Mouse (Mus musculus): Measurements from ENCODE around the gene H13. TPM values are rescaled to one million over a fixed set of nuclear protein-coding genes. Genes with fewer than 3 reads are reported as not detected.

The H13 gene
- total RNA-seq, 1 experiment from 2014 or later, result 106 TPM

- ATAC-seq (replicated peaks in 1 of 2; ENCODE audit: insufficient read depth in 1 of 2, low FRiP score in 2 of 2, low TSS enrichment in 1 of 2, low read depth in 1 of 2, poor library complexity in 2 of 2, severe bottlenecking in 2 of 2), result no peak
Measured at GRCm38 (mm10) chr2:152686806-152687267, 17.6 kb downstream of the H13 start, which contains the start of gene Mcts2. Mcts2 (plus strand) TSS chr2:152687035.

- ATAC-seq (replicated peaks in 1 of 2; ENCODE audit: insufficient read depth in 1 of 2, low FRiP score in 2 of 2, low TSS enrichment in 1 of 2, low read depth in 1 of 2, poor library complexity in 2 of 2, severe bottlenecking in 2 of 2), result no peak
Measured at GRCm38 (mm10) chr2:152691564-152692217, 22.4 kb downstream of the H13 start.

- peak; percentile 55 to 64; a peak in 1 of 4 replicates for ATAC-seq (replicated peaks in 1 of 2; ENCODE audit: insufficient read depth in 1 of 2, low FRiP score in 2 of 2, low TSS enrichment in 1 of 2, low read depth in 1 of 2, poor library complexity in 2 of 2, severe bottlenecking in 2 of 2)
Measured at GRCm38 (mm10) chr2:152693233-152693632, 24.0 kb downstream of the H13 start.

GRCm38 (mm10) chr2:152693735-152694134 is 24.5 kb downstream of the H13 start:
- ATAC-seq (replicated peaks in 1 of 2; ENCODE audit: insufficient read depth in 1 of 2, low FRiP score in 2 of 2, low TSS enrichment in 1 of 2, low read depth in 1 of 2, poor library complexity in 2 of 2, severe bottlenecking in 2 of 2), result no peak

- ATAC-seq (replicated peaks in 1 of 2; ENCODE audit: insufficient read depth in 1 of 2, low FRiP score in 2 of 2, low TSS enrichment in 1 of 2, low read depth in 1 of 2, poor library complexity in 2 of 2, severe bottlenecking in 2 of 2), result no peak
Measured at GRCm38 (mm10) chr2:152694708-152695107, 25.4 kb downstream of the H13 start.

GRCm38 (mm10) chr2:152696016-152696415 is 26.8 kb downstream of the H13 start:
- no peak for ATAC-seq (replicated peaks in 1 of 2; ENCODE audit: insufficient read depth in 1 of 2, low FRiP score in 2 of 2, low TSS enrichment in 1 of 2, low read depth in 1 of 2, poor library complexity in 2 of 2, severe bottlenecking in 2 of 2)

GRCm38 (mm10) chr2:152696476-152697164 is 27.4 kb downstream of the H13 start:
- peak; percentile 75 to 81 for ATAC-seq (replicated peaks in 1 of 2; ENCODE audit: insufficient read depth in 1 of 2, low FRiP score in 2 of 2, low TSS enrichment in 1 of 2, low read depth in 1 of 2, poor library complexity in 2 of 2, severe bottlenecking in 2 of 2)

GRCm38 (mm10) chr2:152700138-152700537 is 30.9 kb downstream of the H13 start:
- ATAC-seq (replicated peaks in 1 of 2; ENCODE audit: insufficient read depth in 1 of 2, low FRiP score in 2 of 2, low TSS enrichment in 1 of 2, low read depth in 1 of 2, poor library complexity in 2 of 2, severe bottlenecking in 2 of 2), result no peak

- ATAC-seq (replicated peaks in 1 of 2; ENCODE audit: insufficient read depth in 1 of 2, low FRiP score in 2 of 2, low TSS enrichment in 1 of 2, low read depth in 1 of 2, poor library complexity in 2 of 2, severe bottlenecking in 2 of 2), result no peak
Measured at GRCm38 (mm10) chr2:152700725-152701124, 31.5 kb downstream of the H13 start.

GRCm38 (mm10) chr2:152703596-152704255 is 34.5 kb downstream of the H13 start:
- ATAC-seq (replicated peaks in 1 of 2; ENCODE audit: insufficient read depth in 1 of 2, low FRiP score in 2 of 2, low TSS enrichment in 1 of 2, low read depth in 1 of 2, poor library complexity in 2 of 2, severe bottlenecking in 2 of 2), result no peak

GRCm38 (mm10) chr2:152704256-152704605 is 35.0 kb downstream of the H13 start:
- no peak for ATAC-seq (replicated peaks in 1 of 2; ENCODE audit: insufficient read depth in 1 of 2, low FRiP score in 2 of 2, low TSS enrichment in 1 of 2, low read depth in 1 of 2, poor library complexity in 2 of 2, severe bottlenecking in 2 of 2)

GRCm38 (mm10) chr2:152704811-152705370 is 35.6 kb downstream of the H13 start:
- no peak for ATAC-seq (replicated peaks in 1 of 2; ENCODE audit: insufficient read depth in 1 of 2, low FRiP score in 2 of 2, low TSS enrichment in 1 of 2, low read depth in 1 of 2, poor library complexity in 2 of 2, severe bottlenecking in 2 of 2)

GRCm38 (mm10) chr2:152705993-152706571 is 36.8 kb downstream of the H13 start:
- ATAC-seq (replicated peaks in 1 of 2; ENCODE audit: insufficient read depth in 1 of 2, low FRiP score in 2 of 2, low TSS enrichment in 1 of 2, low read depth in 1 of 2, poor library complexity in 2 of 2, severe bottlenecking in 2 of 2), result no peak

- ATAC-seq (replicated peaks in 1 of 2; ENCODE audit: insufficient read depth in 1 of 2, low FRiP score in 2 of 2, low TSS enrichment in 1 of 2, low read depth in 1 of 2, poor library complexity in 2 of 2, severe bottlenecking in 2 of 2), result no peak
Measured at GRCm38 (mm10) chr2:152707186-152707585, 37.9 kb downstream of the H13 start.

GRCm38 (mm10) chr2:152707627-152708026 is 38.4 kb downstream of the H13 start:
- no peak for ATAC-seq (replicated peaks in 1 of 2; ENCODE audit: insufficient read depth in 1 of 2, low FRiP score in 2 of 2, low TSS enrichment in 1 of 2, low read depth in 1 of 2, poor library complexity in 2 of 2, severe bottlenecking in 2 of 2)

- no peak for ATAC-seq (replicated peaks in 1 of 2; ENCODE audit: insufficient read depth in 1 of 2, low FRiP score in 2 of 2, low TSS enrichment in 1 of 2, low read depth in 1 of 2, poor library complexity in 2 of 2, severe bottlenecking in 2 of 2)
Measured at GRCm38 (mm10) chr2:152709066-152709465, 39.8 kb downstream of the H13 start.

- no peak for ATAC-seq (replicated peaks in 1 of 2; ENCODE audit: insufficient read depth in 1 of 2, low FRiP score in 2 of 2, low TSS enrichment in 1 of 2, low read depth in 1 of 2, poor library complexity in 2 of 2, severe bottlenecking in 2 of 2)
Measured at GRCm38 (mm10) chr2:152716241-152716772, 47.0 kb downstream of the H13 start.

All from hematopoietic stem cell, adult 5-6 weeks (primary cell).